In genomic region chr19:31664159-31664991, GRCm38 (mm10) we compare ENCODE assay signal across 8 mouse cellular contexts.
DNase-seq lines count a peak whose midpoint lies in the region; ATAC-seq and TF ChIP-seq lines count a peak whose summit lies in the region.

No protein-coding gene starts in this region.

- no peaks in the 10 kb centered on the region for H3K9me3 ChIP-seq in embryonic facial prominence, embryonic 15.5 days (replicated peaks)
- H3K9me3 ChIP-seq in heart, embryonic 13.5 days, result no peaks in the 10 kb centered on the region
- H3K9me3 ChIP-seq in midbrain, embryonic 16.5 days (replicated peaks; ENCODE audit: control insufficient read depth, low read length, poor library complexity, severe bottlenecking), result no peaks in the 10 kb centered on the region

- peak overlapping the region; percentile 84 for H3K4me2 ChIP-seq in embryonic facial prominence, embryonic 15.5 days (replicated peaks)
- H3K4me2 ChIP-seq in heart, embryonic 13.5 days, result peak overlapping the region; percentile 99
- H3K4me2 ChIP-seq in midbrain, embryonic 16.5 days (ENCODE audit: low read length), result peak overlapping the region; percentile 95

- H3K36me3 ChIP-seq in embryonic facial prominence, embryonic 15.5 days, result no peaks in the 10 kb centered on the region
- no peaks in the 10 kb centered on the region for H3K36me3 ChIP-seq in heart, embryonic 13.5 days
- H3K36me3 ChIP-seq in liver, adult 2 months (ENCODE audit: control insufficient read depth, insufficient read depth, low read length), result no peaks in the 10 kb centered on the region
- H3K36me3 ChIP-seq in midbrain, embryonic 16.5 days (ENCODE audit: control insufficient read depth, insufficient read depth, low read length), result no peaks in the 10 kb centered on the region

- no peak for TF ChIP-seq CTCF in liver, adult 2 months (IDR thresholded peaks at IDR 0.05; ENCODE audit: low read depth, low read length)

- no peaks in the 10 kb centered on the region for H3K79me2 ChIP-seq in liver, adult 2 months (ENCODE audit: control insufficient read depth, insufficient read depth, low read length)

- DNase-seq in cerebellum, adult 18-20 months, result peak; percentile 4 to 9
- DNase-seq in cerebellum, adult 9-10 months, result no peak
- DNase-seq in kidney, postnatal 10 days, result peak; percentile 72
- no peak for DNase-seq in liver, adult 2 months (ENCODE audit: extremely low read depth, low read depth, low spot score)
- peak; percentile 56 for DNase-seq in testis, postnatal 10 days (ENCODE audit: low spot score)

- H3K27me3 ChIP-seq in embryonic facial prominence, embryonic 15.5 days, result no peaks in the 10 kb centered on the region
- H3K27me3 ChIP-seq in heart, embryonic 13.5 days (replicated peaks), result no peaks in the 10 kb centered on the region
- H3K27me3 ChIP-seq in liver, adult 2 months (ENCODE audit: control insufficient read depth, insufficient read depth, low read length), result 0 out of 2 replicates have a peak, but pooled peaks cover 3% of the 10 kb centered on the region
- no peaks in the 10 kb centered on the region for H3K27me3 ChIP-seq in midbrain, embryonic 16.5 days (ENCODE audit: control insufficient read depth, insufficient read depth, low read depth, low read length)

- peaks cover 6% of the 10 kb centered on the region for H3K4me1 ChIP-seq in embryonic facial prominence, embryonic 15.5 days
- peaks cover 13% of the 10 kb centered on the region for H3K4me1 ChIP-seq in heart, embryonic 13.5 days
- H3K4me1 ChIP-seq in liver, adult 2 months (ENCODE audit: control insufficient read depth, insufficient read depth, low read length), result no peaks in the 10 kb centered on the region
- peaks cover 7% of the 10 kb centered on the region for H3K4me1 ChIP-seq in midbrain, embryonic 16.5 days (ENCODE audit: control insufficient read depth, insufficient read depth, low read length)

- H3K27ac ChIP-seq in embryonic facial prominence, embryonic 15.5 days (replicated peaks), result peak overlapping the region; percentile 71
- 0 out of 2 replicates have a peak overlapping the region, but pooled peaks have one; percentile 4 for H3K27ac ChIP-seq in heart, embryonic 13.5 days (replicated peaks)
- no peak overlapping the region for H3K27ac ChIP-seq in liver, adult 2 months (replicated peaks; ENCODE audit: insufficient read depth, low read depth, low read length)
- H3K27ac ChIP-seq in midbrain, embryonic 16.5 days (ENCODE audit: low read length), result peak overlapping the region; percentile 84

- ATAC-seq in embryonic facial prominence, embryonic 15.5 days (ENCODE audit: insufficient number of reproducible peaks, low FRiP score, low TSS enrichment, low read depth), result peak; percentile 78
- ATAC-seq in heart, embryonic 13.5 days (ENCODE audit: extremely low read depth, insufficient number of reproducible peaks, low FRiP score, low TSS enrichment), result peak; percentile 61; the same call in 1 of the 2 replicates
- peak; percentile 91 for ATAC-seq in midbrain, embryonic 16.5 days

- H3K9ac ChIP-seq in embryonic facial prominence, embryonic 15.5 days, result peak overlapping the region; percentile 35
- peak overlapping the region; percentile 81 for H3K9ac ChIP-seq in heart, embryonic 13.5 days
- H3K9ac ChIP-seq in liver, adult 2 months (ENCODE audit: low read depth, low read length), result peak overlapping the region; percentile 55
- peak overlapping the region; percentile 86 for H3K9ac ChIP-seq in midbrain, embryonic 16.5 days (ENCODE audit: low read depth, low read length)

- under 1% methylated on average over 52 of the region's 52 CpGs for WGBS in embryonic facial prominence, embryonic 15.5 days
- WGBS in heart, embryonic 13.5 days, result under 1% methylated on average over 52 of the region's 52 CpGs
- 2% methylated on average over 52 of the region's 52 CpGs for WGBS in liver, adult 2 months
- under 1% methylated on average over 52 of the region's 52 CpGs for WGBS in midbrain, embryonic 16.5 days

- no peak for TF ChIP-seq POLR2A in liver, adult 2 months (IDR thresholded peaks at IDR 0.05; ENCODE audit: extremely low read depth, insufficient read depth, low read length)

- peak overlapping the region; percentile 56 for H3K4me3 ChIP-seq in embryonic facial prominence, embryonic 15.5 days (replicated peaks)
- peak overlapping the region; percentile 75 for H3K4me3 ChIP-seq in heart, embryonic 13.5 days
- H3K4me3 ChIP-seq in liver, adult 2 months (ENCODE audit: insufficient read depth, low read depth, low read length), result peak overlapping the region; percentile 66
- H3K4me3 ChIP-seq in midbrain, embryonic 16.5 days (ENCODE audit: low read depth, low read length), result peak overlapping the region; percentile 83

Comparison
In these comparisons a context has a peak if more than half of its experiments do, and no peak if none do; other contexts are left out.
1. DNase-seq: peak in cerebellum, adult 18-20 months (2 of 2), kidney, postnatal 10 days (single experiment) and testis, postnatal 10 days (single experiment); none in cerebellum, adult 9-10 months (single experiment) and liver, adult 2 months (single experiment).
2. H3K9ac ChIP-seq: peak in every context shown above with its lines; median percentile 86 in midbrain, embryonic 16.5 days; 81 in heart, embryonic 13.5 days; 55 in liver, adult 2 months; 35 in embryonic facial prominence, embryonic 15.5 days.
3. Peak in every context shown above with its lines, with median percentiles within 50 percentile points of each other: ATAC-seq, H3K4me2 ChIP-seq and H3K4me3 ChIP-seq.